Mouse (Mus musculus) adrenal gland, adult (tissue): ENCODE results near the gene Tbc1d2b.

Source experiments
- DNase-seq, 2 experiments: peaks; one replicate each; pipeline ENCODE4 v3.0.0; 2022 to 2023; ENCODE audit warnings: low spot score in 1 of 2; ENCODE audit not compliant: inconsistent age in 2 of 2

The Tbc1d2b gene

DNA sequence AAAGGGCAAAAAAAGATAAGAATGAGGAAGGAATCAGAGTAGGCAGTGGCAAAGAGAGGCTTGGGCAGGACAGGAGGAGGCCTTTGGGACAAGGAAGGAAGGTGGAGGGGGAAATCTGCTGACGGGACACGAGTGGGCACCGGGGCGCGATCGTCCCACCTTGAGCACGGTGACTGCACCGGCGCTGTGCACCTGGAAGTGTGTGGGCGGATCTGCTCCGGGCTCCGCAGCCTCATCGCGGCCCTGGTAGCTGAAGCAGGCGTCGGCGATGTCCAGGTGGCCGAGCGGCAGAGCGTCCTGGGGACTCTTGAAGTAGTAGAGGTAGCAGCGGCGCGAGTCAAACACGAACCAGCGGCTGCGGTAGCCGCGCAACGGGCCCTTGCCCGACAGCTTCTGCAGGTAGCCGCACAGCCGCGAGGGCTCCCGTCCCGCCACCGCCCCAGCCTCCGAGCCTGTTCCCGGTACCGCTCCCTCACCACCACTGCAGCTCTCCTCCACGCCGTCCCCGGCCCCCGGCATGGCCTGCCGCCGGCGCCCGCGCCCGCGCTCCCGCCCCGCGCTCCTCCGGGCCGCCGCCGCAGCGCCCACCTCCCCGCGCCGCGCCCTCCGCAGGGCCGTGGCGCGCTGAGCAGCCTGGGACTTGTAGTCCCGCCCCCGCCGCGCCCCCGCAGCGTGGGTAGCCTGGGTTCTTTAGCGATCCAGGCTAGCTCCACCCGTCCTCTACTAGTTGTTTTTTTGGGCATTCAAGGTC is at the start of gene Tbc1d2b:
Gene Tbc1d2b, minus strand, starts transcription at position 612 of the 751 bp plus-strand sequence.
- DNase-seq: peak; percentile 78 to 92

GRCm38 (mm10) chr9:90316300-90316699 is 45.7 kb upstream of the Tbc1d2b start:
- no peak for DNase-seq

DNA sequence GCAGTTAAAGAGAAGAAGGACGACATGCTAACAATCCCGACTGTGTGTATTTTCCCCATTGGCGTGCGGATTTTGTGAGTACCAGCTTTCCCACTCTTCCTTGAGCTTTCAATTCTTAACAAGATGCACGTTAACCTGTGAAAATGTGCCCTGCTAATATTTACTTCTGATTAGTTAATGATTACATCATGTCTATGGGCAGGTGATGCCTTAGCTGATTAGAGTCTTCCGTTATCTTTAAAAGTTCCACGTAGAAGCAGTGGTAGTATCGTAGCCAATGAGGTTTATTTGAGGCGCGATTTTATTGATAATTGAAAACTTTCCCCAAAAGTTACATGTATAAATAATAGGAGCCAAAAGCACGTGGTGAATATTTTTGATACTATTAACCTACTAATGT is 45.1 kb upstream of the Tbc1d2b start:
- DNase-seq: no peak

DNA sequence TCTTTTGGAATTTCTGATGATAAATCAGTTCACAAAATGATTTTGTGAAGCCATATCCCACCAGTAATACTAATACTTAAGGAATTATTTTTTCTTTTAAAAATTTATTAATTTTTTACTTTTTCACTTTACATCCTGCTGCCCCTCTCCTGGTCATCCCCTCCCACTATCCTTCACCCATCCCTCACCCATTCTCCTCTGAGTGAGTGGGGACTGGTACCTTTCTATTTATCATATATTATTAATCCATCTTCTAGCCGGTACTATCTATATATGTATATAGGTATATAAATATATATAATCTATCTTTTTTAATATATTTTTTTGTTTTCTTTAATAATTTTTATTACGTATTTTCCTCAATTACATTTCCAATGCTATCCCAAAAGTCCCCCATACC is 33.6 kb upstream of the Tbc1d2b start:
- no peak for DNase-seq

DNA sequence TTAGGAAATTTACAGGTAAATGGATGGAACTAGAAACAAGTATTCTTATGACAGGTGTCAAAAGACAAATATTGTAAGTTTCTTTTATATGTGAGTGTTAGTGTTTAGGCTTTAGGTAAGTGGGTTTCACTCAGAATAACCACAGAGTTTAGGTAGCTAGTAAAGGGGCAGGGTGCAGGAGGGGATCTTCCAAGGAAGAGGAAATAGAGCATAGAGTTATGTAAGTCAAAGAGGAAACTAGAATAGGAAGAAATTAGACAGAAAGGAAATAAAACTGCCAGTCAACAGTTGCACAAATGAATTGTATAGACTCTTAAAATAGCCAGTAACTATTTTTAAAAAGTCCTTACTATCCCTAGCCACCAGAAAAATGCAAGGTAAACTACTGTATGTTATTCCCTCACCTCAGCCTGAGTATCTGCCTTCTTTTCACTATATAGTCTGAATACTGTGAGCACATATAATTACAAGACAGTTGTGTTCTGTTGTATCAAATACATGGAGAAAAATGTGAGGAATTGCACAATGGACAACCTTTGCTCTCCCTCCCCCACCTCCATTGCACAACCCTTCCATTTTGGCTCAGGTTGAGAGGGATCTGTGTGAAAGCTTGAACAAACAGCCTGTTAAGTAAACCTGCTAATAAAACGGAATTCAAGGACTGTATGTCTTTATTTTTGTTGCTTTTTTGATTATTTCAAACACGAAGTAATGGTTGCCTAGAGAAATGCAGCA is 32.7 kb upstream of the Tbc1d2b start:
- DNase-seq: peak in 1 of 2 experiments; percentile 47

GRCm38 (mm10) chr9:90302670-90303069 is 32.1 kb upstream of the Tbc1d2b start:
- no peak for DNase-seq

- DNase-seq: no peak
Observed at GRCm38 (mm10) chr9:90301081-90301688, 30.6 kb upstream of the Tbc1d2b start.

DNA sequence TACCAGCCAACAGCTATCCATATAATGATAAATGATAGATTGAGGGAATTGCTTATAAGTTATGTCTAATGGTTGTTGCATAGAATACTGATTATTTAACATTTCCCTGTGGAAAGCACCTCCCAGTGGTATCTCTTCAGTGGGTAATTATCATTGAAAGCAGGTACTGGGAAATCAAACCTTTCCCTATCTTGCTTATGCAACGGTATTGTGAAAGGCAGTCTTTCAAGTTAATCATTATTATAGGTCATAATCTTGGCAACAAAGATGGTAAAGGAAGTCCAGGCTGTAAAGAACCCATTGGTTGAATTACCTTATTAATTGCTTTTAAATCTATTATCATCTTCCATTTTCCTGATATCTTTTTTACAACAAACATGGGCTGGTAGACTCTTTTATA is 27.0 kb upstream of the Tbc1d2b start:
- DNase-seq: no peak

DNA sequence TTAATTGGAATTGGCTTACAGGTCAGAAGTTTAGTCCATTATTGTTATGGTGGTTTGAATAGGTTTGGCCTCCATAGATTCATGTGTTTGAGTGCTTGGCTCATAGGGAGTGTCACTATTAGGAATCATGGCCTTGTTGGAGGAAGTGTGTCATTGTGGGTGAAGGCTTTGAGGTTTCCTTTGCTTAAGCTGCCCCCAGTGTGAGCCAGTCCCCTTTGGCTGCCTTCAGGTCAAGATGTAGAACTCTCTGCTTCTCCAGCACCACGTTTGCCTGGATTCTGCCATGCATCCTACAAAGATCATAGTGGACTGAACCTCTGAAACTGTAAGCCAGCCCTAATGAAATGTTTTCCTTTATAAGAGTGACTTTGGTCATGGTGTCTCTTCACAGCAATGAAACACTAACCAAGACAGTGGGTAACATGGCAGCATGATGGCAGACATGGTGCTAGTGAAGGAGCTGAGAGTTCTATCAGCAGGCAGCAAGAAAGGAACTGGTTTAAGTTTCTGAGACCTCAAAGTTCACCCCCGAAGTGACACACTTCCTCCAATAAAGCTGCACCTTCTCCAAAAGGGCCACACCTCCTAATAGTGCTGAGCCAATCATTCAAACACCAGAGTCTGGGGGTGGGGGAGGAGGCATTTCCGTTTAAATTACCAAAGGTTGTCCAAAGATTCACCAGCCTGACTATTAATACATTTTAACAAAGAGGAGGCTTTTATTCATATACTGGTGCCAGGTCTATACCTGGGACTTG is 23.2 kb upstream of the Tbc1d2b start:
- no peak for DNase-seq

GRCm38 (mm10) chr9:90278397-90278796 is 7.8 kb upstream of the Tbc1d2b start:
- DNase-seq: no peak

DNA sequence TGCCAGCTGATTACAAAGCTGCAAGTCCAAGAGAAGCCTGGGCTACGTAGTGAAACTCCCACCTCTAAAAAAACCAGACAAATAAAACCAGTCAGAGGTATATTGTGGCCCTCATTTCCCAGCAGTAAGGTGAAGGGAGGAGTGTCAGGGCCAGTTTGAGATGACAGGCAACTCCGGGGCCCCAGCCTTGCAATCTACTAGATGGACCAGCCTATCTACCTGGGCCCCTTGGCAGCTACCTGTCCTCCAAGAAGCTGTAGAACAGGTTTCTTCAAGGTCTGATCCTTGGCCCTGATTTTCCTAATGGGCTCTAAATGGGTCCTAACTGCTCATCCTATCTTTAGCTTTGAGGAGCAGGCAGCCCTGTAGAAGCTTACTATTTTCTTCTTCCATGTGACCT is 7.3 kb upstream of the Tbc1d2b start:
- peak in 1 of 2 experiments; percentile 12 for DNase-seq

- peak in 1 of 2 experiments; percentile 14 for DNase-seq
Observed at GRCm38 (mm10) chr9:90276779-90277178, 6.2 kb upstream of the Tbc1d2b start.

- DNase-seq: no peak
Observed at GRCm38 (mm10) chr9:90275906-90276305, 5.3 kb upstream of the Tbc1d2b start.

DNA sequence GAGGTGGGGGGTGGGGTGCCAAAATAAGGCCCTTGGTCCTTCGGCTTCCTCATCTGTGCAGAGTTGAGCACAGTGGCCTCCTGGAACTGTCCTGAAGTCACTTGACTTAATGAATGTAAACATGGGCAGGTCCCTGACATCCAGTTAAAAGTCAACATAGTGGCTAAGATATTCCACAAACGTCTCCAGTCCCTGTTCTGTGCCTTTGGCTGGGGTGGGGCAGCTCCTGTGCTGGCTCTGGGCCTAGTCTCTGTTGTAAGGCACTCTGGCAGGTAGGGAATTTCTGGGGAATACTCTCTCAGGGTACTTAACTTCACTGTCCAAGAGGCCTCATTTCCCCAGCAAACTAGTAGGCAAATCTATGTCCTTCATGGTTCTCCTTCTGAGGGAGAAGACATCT is 4.9 kb upstream of the Tbc1d2b start:
- peak in 1 of 2 experiments; percentile 16 for DNase-seq

GRCm38 (mm10) chr9:90274516-90274915 is 3.9 kb upstream of the Tbc1d2b start:
- DNase-seq: peak in 1 of 2 experiments; percentile 31

DNA sequence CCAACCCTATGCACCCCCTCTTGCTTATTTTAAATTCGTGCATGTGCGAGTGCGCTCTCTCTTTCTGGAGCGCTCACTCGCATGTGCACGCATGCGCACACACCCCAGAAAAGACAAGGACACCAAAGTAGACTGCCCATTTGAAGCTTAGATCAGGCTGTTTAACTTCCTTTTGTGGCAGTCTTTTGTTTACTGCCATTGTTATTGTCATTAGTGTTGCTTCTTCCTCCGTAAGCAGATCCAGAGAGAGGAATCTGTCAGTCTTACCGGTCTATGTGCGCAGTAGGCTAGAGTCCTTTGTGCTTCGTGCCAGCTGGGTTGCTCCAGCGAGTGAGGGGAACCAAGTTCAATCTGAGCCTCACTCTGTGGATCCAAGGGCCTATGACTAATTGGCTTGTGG is 1.7 kb upstream of the Tbc1d2b start:
- DNase-seq: peak in 1 of 2 experiments; percentile 25

GRCm38 (mm10) chr9:90271541-90272090 is 1.0 kb upstream of the Tbc1d2b start:
- peak in 1 of 2 experiments; percentile 25 for DNase-seq

GRCm38 (mm10) chr9:90270944-90271295 is 316 bp upstream of the Tbc1d2b start:
- DNase-seq: no peak

GRCm38 (mm10) chr9:90269011-90269681 is 1.5 kb downstream of the Tbc1d2b start:
- DNase-seq: peak; percentile 81 to 91

DNA sequence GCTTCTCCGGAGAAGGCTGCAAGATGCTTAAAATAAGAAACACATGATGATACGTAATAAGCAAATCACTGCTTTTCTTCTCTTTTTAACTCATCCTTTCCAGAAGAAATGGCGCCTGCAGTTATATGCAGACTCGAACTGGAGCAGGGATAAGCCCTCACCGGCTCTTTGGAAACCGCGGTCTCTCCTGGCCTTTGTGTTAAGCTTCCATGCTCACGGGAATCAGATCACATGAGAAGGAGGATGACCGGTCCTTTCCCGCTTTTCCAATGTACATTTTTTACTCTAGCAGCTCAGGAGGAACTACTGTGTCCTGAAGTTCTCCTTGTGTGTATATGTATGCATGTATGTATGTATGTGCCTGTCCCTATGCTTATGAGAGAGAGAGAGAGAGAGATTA is 3.7 kb downstream of the Tbc1d2b start:
- DNase-seq: no peak
